9 mouse cellular contexts compared by ENCODE assay signal in the genomic region with DNA sequence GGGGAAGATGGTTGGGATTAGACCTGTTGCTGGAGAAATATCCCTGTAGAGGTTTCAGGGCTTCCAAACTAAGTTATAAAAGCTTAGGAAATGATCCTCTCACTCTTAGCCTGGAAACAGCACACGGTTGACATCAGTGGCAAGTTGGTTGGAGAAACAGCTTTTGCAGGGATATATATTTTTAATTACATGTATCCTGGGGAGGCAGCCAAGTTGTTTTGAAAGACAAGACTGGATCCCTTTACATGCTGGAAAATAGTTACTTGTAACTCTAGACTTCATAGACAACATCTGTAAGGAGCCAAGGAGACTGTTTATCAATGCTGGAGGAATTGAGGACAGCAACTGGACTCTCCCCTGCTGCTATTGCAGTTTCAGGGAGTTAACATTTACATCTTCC. TPM values are rescaled to one million over a fixed set of nuclear protein-coding genes. Genes with fewer than 3 reads are reported as not detected.
DNase-seq lines count a peak whose midpoint lies in the region; ATAC-seq lines count a peak whose summit lies in the region.
"Had no signal": no experiment of that assay in that cellular context is flagged by ENCODE, and none has a peak within 500 bp of the region (broad histone marks: within the 10 kb centered on the region; RNA-seq: fewer than 3 reads in every experiment).

No protein-coding gene starts in this region.

- WGBS in heart, embryonic 11.5 days (ENCODE audit: insufficient replicate concordance), result 46% methylated on average over 1 of the region's 1 CpGs
- WGBS in midbrain, embryonic 10.5 days, result 67% methylated on average over 1 of the region's 1 CpGs
- WGBS in midbrain, embryonic 15.5 days, result 67% methylated on average over 1 of the region's 1 CpGs
- 36% methylated on average over 1 of the region's 1 CpGs for whole genome bisulfite sequencing in limb, embryonic 11.5 days
- 10% methylated on average over 1 of the region's 1 CpGs for WGBS in stomach, embryonic 16.5 days

- H3K9me3 ChIP-seq in heart, embryonic 11.5 days (replicated peaks; ENCODE audit: control insufficient read depth, low read length), result no peaks in the 10 kb centered on the region
- H3K9me3 ChIP-seq in midbrain, embryonic 10.5 days (replicated peaks), result no peaks in the 10 kb centered on the region
- no peaks in the 10 kb centered on the region for H3K9me3 ChIP-seq in midbrain, embryonic 15.5 days
- no peaks in the 10 kb centered on the region for H3K9me3 ChIP-seq in limb, embryonic 11.5 days (ENCODE audit: control insufficient read depth, low read length)
- no peaks in the 10 kb centered on the region for H3K9me3 ChIP-seq in stomach, embryonic 16.5 days (replicated peaks; ENCODE audit: control insufficient read depth, low read length)

- H3K27ac ChIP-seq in heart, embryonic 11.5 days (ENCODE audit: low read depth, low read length), result no peak overlapping the region
- no peak overlapping the region for H3K27ac ChIP-seq in midbrain, embryonic 10.5 days (replicated peaks)
- H3K27ac ChIP-seq in midbrain, embryonic 15.5 days, result no peak overlapping the region
- H3K27ac ChIP-seq in limb, embryonic 11.5 days (replicated peaks; ENCODE audit: low read depth, low read length), result no peak overlapping the region
- H3K27ac ChIP-seq in stomach, embryonic 16.5 days (ENCODE audit: low read length), result peak overlapping the region; percentile 61

- H3K4me3 ChIP-seq in heart, embryonic 11.5 days (ENCODE audit: low read depth, low read length), result peak overlapping the region; percentile 31
- 0 out of 2 replicates have a peak overlapping the region, but pooled peaks have one; percentile 7 for H3K4me3 ChIP-seq in midbrain, embryonic 10.5 days
- H3K4me3 ChIP-seq in midbrain, embryonic 15.5 days, result no peak overlapping the region
- peak overlapping the region; percentile 20; the same call in 1 of the 2 replicates for H3K4me3 ChIP-seq in limb, embryonic 11.5 days (ENCODE audit: low read depth, low read length)
- H3K4me3 ChIP-seq in stomach, embryonic 16.5 days (replicated peaks; ENCODE audit: low read length), result peak overlapping the region; percentile 50

- peaks cover 3% of the 10 kb centered on the region; the same call in 1 of the 2 replicates for H3K36me3 ChIP-seq in heart, embryonic 11.5 days (ENCODE audit: control insufficient read depth, insufficient read depth, low read length)
- peaks cover 15% of the 10 kb centered on the region for H3K36me3 ChIP-seq in midbrain, embryonic 10.5 days
- no peaks in the 10 kb centered on the region for H3K36me3 ChIP-seq in midbrain, embryonic 15.5 days (replicated peaks)
- peaks cover 2% of the 10 kb centered on the region; the same call in 1 of the 2 replicates for H3K36me3 ChIP-seq in limb, embryonic 11.5 days (ENCODE audit: control insufficient read depth, insufficient read depth, low read length)
- no peaks in the 10 kb centered on the region; the same call in 1 of the 2 replicates for H3K36me3 ChIP-seq in stomach, embryonic 16.5 days (ENCODE audit: control insufficient read depth, insufficient read depth, low read length)

- H3K4me1 ChIP-seq in heart, embryonic 11.5 days (ENCODE audit: control insufficient read depth, insufficient read depth, low read length), result peaks cover 18% of the 10 kb centered on the region; the same call in 1 of the 2 replicates
- H3K4me1 ChIP-seq in midbrain, embryonic 10.5 days, result peaks cover 31% of the 10 kb centered on the region
- peaks cover 10% of the 10 kb centered on the region for H3K4me1 ChIP-seq in midbrain, embryonic 15.5 days
- peaks cover 14% of the 10 kb centered on the region for H3K4me1 ChIP-seq in limb, embryonic 11.5 days (ENCODE audit: control insufficient read depth, insufficient read depth, low read length)
- peaks cover 39% of the 10 kb centered on the region for H3K4me1 ChIP-seq in stomach, embryonic 16.5 days (ENCODE audit: control insufficient read depth, insufficient read depth, low read length)

- peak overlapping the region; percentile 60 for H3K4me2 ChIP-seq in heart, embryonic 11.5 days
- H3K4me2 ChIP-seq in midbrain, embryonic 15.5 days, result no peak overlapping the region
- H3K4me2 ChIP-seq in limb, embryonic 11.5 days (ENCODE audit: low read depth, severe bottlenecking), result peak overlapping the region; percentile 38
- H3K4me2 ChIP-seq in stomach, embryonic 16.5 days (ENCODE audit: low read depth, low read length), result peak overlapping the region; percentile 60

- intact Hi-C loops in heart, postnatal 14 days (cut with DNase I), result no loop called here

- no peak for DNase-seq in heart, postnatal 14 days
- no peak for DNase-seq in midbrain, embryonic 10.5 days (ENCODE audit: low spot score)
- DNase-seq in limb, embryonic 11.5 days (ENCODE audit: low spot score), result no peak
- no peak for DNase-seq in urinary bladder, postnatal 25 days (ENCODE audit: low spot score)
- no peak for DNase-seq in frontal cortex, postnatal 10 days (ENCODE audit: low spot score in 2 of 2)
- DNase-seq: lung, postnatal 10 days had no signal

- no peak for ATAC-seq in heart, embryonic 11.5 days (replicated peaks; ENCODE audit: insufficient number of reproducible peaks, low FRiP score, low TSS enrichment)
- ATAC-seq in midbrain, embryonic 15.5 days (replicated peaks), result no peak
- no peak for ATAC-seq in limb, embryonic 11.5 days (ENCODE audit: insufficient number of reproducible peaks, low FRiP score, low TSS enrichment, low read depth)
- no peak for ATAC-seq in stomach, embryonic 16.5 days (ENCODE audit: insufficient read depth, low FRiP score)

- H3K27me3 ChIP-seq in heart, embryonic 11.5 days (ENCODE audit: control insufficient read depth, insufficient read depth, low read length), result no peaks in the 10 kb centered on the region
- peaks cover 54% of the 10 kb centered on the region for H3K27me3 ChIP-seq in midbrain, embryonic 10.5 days (ENCODE audit: low read depth, poor library complexity, severe bottlenecking)
- H3K27me3 ChIP-seq in midbrain, embryonic 15.5 days (replicated peaks), result peaks cover 10% of the 10 kb centered on the region; the same call in 1 of the 2 replicates
- no peaks in the 10 kb centered on the region for H3K27me3 ChIP-seq in limb, embryonic 11.5 days (ENCODE audit: control insufficient read depth, insufficient read depth, low read length)
- H3K27me3 ChIP-seq in stomach, embryonic 16.5 days (ENCODE audit: control insufficient read depth, insufficient read depth, low read length), result no peaks in the 10 kb centered on the region

- H3K9ac ChIP-seq in heart, embryonic 11.5 days (ENCODE audit: low read depth, low read length), result peak overlapping the region; percentile 31; the same call in 1 of the 2 replicates
- no peak overlapping the region for H3K9ac ChIP-seq in midbrain, embryonic 15.5 days
- no peak overlapping the region for H3K9ac ChIP-seq in limb, embryonic 11.5 days (ENCODE audit: low read length)
- peak overlapping the region; percentile 57 for H3K9ac ChIP-seq in stomach, embryonic 16.5 days (ENCODE audit: low read length)

RNA-seq across cellular contexts. Expression of gene Fzd4, which starts 1.9 kb away (rescaled TPM):
- polyA plus RNA-seq in heart, embryonic 11.5 days (2014; fragmentation: Nextera tagmentation; extraction: Ambion mirVana), result 9.8 and 12.1 TPM in 2 replicates
- total RNA-seq in heart, postnatal 14 days (2021), result 10 to 100 TPM; 51.5 to 53.5 TPM
- 2.6 and 3.2 TPM in 2 replicates for polyA plus RNA-seq in midbrain, embryonic 10.5 days (2016; fragmentation: Nextera tagmentation; extraction: Ambion mirVana)
- 1.6 and 1.7 TPM in 2 replicates for polyA plus RNA-seq in midbrain, embryonic 15.5 days (2015; fragmentation: Nextera tagmentation; extraction: Ambion mirVana)
- polyA plus RNA-seq in limb, embryonic 11.5 days (2014; fragmentation: Nextera tagmentation; extraction: Ambion mirVana), result 9.4 and 11.0 TPM in 2 replicates
- polyA plus RNA-seq in stomach, embryonic 16.5 days (2015; fragmentation: Nextera tagmentation; extraction: Ambion mirVana), result 14.7 and 14.8 TPM in 2 replicates

RNA-seq across cellular contexts. Expression of gene Tmem135, which starts 2.0 kb away (rescaled TPM):
- 27.2 and 30.4 TPM in 2 replicates for polyA plus RNA-seq in heart, embryonic 11.5 days (2014; fragmentation: Nextera tagmentation; extraction: Ambion mirVana)
- 10 to 100 TPM; 49.4 to 51.3 TPM for total RNA-seq in heart, postnatal 14 days (2021)
- 14.4 and 16.3 TPM in 2 replicates for polyA plus RNA-seq in midbrain, embryonic 10.5 days (2016; fragmentation: Nextera tagmentation; extraction: Ambion mirVana)
- 28.0 and 32.8 TPM in 2 replicates for polyA plus RNA-seq in midbrain, embryonic 15.5 days (2015; fragmentation: Nextera tagmentation; extraction: Ambion mirVana)
- 17.7 and 18.3 TPM in 2 replicates for polyA plus RNA-seq in limb, embryonic 11.5 days (2014; fragmentation: Nextera tagmentation; extraction: Ambion mirVana)
- polyA plus RNA-seq in stomach, embryonic 16.5 days (2015; fragmentation: Nextera tagmentation; extraction: Ambion mirVana), result 36.3 and 43.1 TPM in 2 replicates

Comparison
In these comparisons a context has a peak if more than half of its experiments do, and no peak if none do; other contexts are left out.
1. H3K9ac ChIP-seq: peak in heart, embryonic 11.5 days (single experiment) and stomach, embryonic 16.5 days (single experiment); none in midbrain, embryonic 15.5 days (single experiment) and limb, embryonic 11.5 days (single experiment).